Mouse (Mus musculus) CH12.LX (cell line): ENCODE results near the gene Grap. TPM values are rescaled to one million over a fixed set of nuclear protein-coding genes. Genes with fewer than 3 reads are reported as not detected.
A peak's percentile ranks its signal among the peaks of the same experiment; 100 is the strongest.
"Not testable (repeated sequence)": the region's sequence is repeated elsewhere in the genome, so short reads cannot be mapped to it uniquely, and the experiment has no call there.

Source experiments
- DNase-seq: peaks from one replicate; pipeline ENCODE4 v3.0.0-alpha.2; 2013; ENCODE audit errors: extremely low read depth
- H3K27ac ChIP-seq: 2 replicates; pipeline ENCODE4 v1.5.1; 2012; ENCODE audit warnings: low read depth, mild to moderate bottlenecking, control low read depth, moderate library complexity; ENCODE audit not compliant: insufficient read depth
- H3K27me3 ChIP-seq: replicated peaks from 2 replicates; pipeline ENCODE3; 2012; ENCODE audit warnings: inconsistent platforms
- H3K36me3 ChIP-seq, 2 experiments: replicated peaks in 1 of 2; 2 replicates each; pipeline versions ENCODE3 to v1.6.1; 2012; ENCODE audit warnings: inconsistent platforms in 1 of 2, low read length in 1 of 2, mild to moderate bottlenecking in 1 of 2, mixed read lengths in 1 of 2, moderate library complexity in 1 of 2; ENCODE audit not compliant: control insufficient read depth in 1 of 2, insufficient read depth in 1 of 2
- H3K4me1 ChIP-seq, 2 experiments: 2 replicates each; pipeline ENCODE4 v1.6.1; 2012; ENCODE audit warnings: inconsistent platforms in 1 of 2, moderate library complexity in 1 of 2; ENCODE audit not compliant: insufficient read depth in 2 of 2, control insufficient read depth in 1 of 2
- H3K4me2 ChIP-seq: 2 replicates; pipeline ENCODE4 v1.6.1; 2012; ENCODE audit warnings: low read depth, mild to moderate bottlenecking, control low read depth; ENCODE audit not compliant: poor library complexity, insufficient read depth, severe bottlenecking
- H3K4me3 ChIP-seq, 3 experiments: fragments of 150-350 bp in 1 of 3; sonication (generic) in 1 of 3; replicated peaks in 1 of 3; 2 replicates each; pipeline versions ENCODE3 to v1.5.1; 2011 to 2012; ENCODE audit warnings: low read depth in 2 of 3, low read length in 2 of 3, mild to moderate bottlenecking in 2 of 3, moderate library complexity in 2 of 3, control low read depth in 1 of 3, improper control_type of control experiment in 1 of 3, inconsistent platforms in 1 of 3, mixed read lengths in 1 of 3; ENCODE audit not compliant: poor library complexity in 1 of 3
- H3K79me2 ChIP-seq: replicated peaks from 2 replicates; pipeline ENCODE4 v1.6.1; 2012; ENCODE audit warnings: mild to moderate bottlenecking, moderate library complexity; ENCODE audit not compliant: control insufficient read depth, poor library complexity, insufficient read depth, severe bottlenecking; ENCODE audit errors: extremely low read depth
- H3K9ac ChIP-seq: 2 replicates; pipeline ENCODE4 v1.6.1; 2012; ENCODE audit warnings: low read depth, mild to moderate bottlenecking, control low read depth, moderate library complexity; ENCODE audit not compliant: insufficient read depth
- H3K9me3 ChIP-seq: replicated peaks from 2 replicates; pipeline ENCODE3; 2012; ENCODE audit warnings: low read length, inconsistent platforms, mixed read lengths
- BHLHE40 ChIP-seq: IDR thresholded peaks from 2 replicates; pipeline ENCODE4 v1.6.1; 2011; ENCODE audit warnings: mild to moderate bottlenecking, low read depth, low read length, improper control_type of control experiment
- CHD1 ChIP-seq: IDR thresholded peaks from 2 replicates; pipeline ENCODE4 v1.6.1; 2012; ENCODE audit warnings: low read depth, low read length, improper control_type of control experiment, inconsistent platforms
- CTCF ChIP-seq, 2 experiments: IDR thresholded peaks in 1 of 2; conservative IDR thresholded peaks in 1 of 2; 2 replicates each; pipeline ENCODE4 v1.5.1; 2011 to 2012; ENCODE audit warnings: low read depth in 2 of 2, low read length in 2 of 2, improper control_type of control experiment in 1 of 2, inconsistent platforms in 1 of 2, mild to moderate bottlenecking in 1 of 2, moderate library complexity in 1 of 2
- EP300 ChIP-seq: IDR thresholded peaks from 2 replicates; pipeline ENCODE4 v1.6.1; 2011; ENCODE audit warnings: low read length, improper control_type of control experiment
- ETS1 ChIP-seq: conservative IDR thresholded peaks from 2 replicates; pipeline ENCODE4 v1.6.1; 2012; ENCODE audit warnings: low read depth, mild to moderate bottlenecking, inconsistent platforms, low read length, improper control_type of control experiment, moderate library complexity
- GABPA ChIP-seq: IDR thresholded peaks from 2 replicates; pipeline ENCODE4 v1.6.1; 2012; ENCODE audit warnings: low read depth, low read length, improper control_type of control experiment, inconsistent platforms; ENCODE audit not compliant: insufficient replicate concordance
- IRF4 ChIP-seq: IDR thresholded peaks from 2 replicates; pipeline ENCODE4 v1.6.1; 2014; ENCODE audit warnings: low read depth, mild to moderate bottlenecking, inconsistent platforms, low read length, improper control_type of control experiment
- JUN ChIP-seq: IDR thresholded peaks from 2 replicates; pipeline ENCODE4 v1.6.1; 2011; ENCODE audit warnings: low read depth, mild to moderate bottlenecking, low read length, improper control_type of control experiment, moderate library complexity; ENCODE audit not compliant: insufficient read depth
- MAFK ChIP-seq: IDR thresholded peaks from 2 replicates; pipeline ENCODE4 v1.6.1; 2011; ENCODE audit warnings: low read length, improper control_type of control experiment; ENCODE audit not compliant: insufficient replicate concordance
- MAX ChIP-seq: IDR thresholded peaks from 2 replicates; pipeline ENCODE4 v1.6.1; 2011; ENCODE audit warnings: low read length, improper control_type of control experiment
- MAZ ChIP-seq: IDR thresholded peaks from 2 replicates; pipeline ENCODE4 v1.6.1; 2012; ENCODE audit warnings: low read depth, mild to moderate bottlenecking, inconsistent platforms, low read length, improper control_type of control experiment, moderate library complexity
- MXI1 ChIP-seq: IDR thresholded peaks from 2 replicates; pipeline ENCODE4 v1.6.1; 2011; ENCODE audit warnings: mild to moderate bottlenecking, low read depth, low read length, improper control_type of control experiment
- NELFE ChIP-seq: IDR thresholded peaks from 2 replicates; pipeline ENCODE4 v1.6.1; 2011; ENCODE audit warnings: low read depth, low read length, improper control_type of control experiment
- PAX5 ChIP-seq: IDR thresholded peaks from 2 replicates; pipeline ENCODE4 v1.6.1; 2012; ENCODE audit warnings: low read length, inconsistent platforms, mixed read lengths
- POLR2A ChIP-seq: IDR thresholded peaks from 2 replicates; pipeline ENCODE4 v1.6.1; 2011; ENCODE audit warnings: low read depth, mild to moderate bottlenecking, improper control_type of control experiment, low read length
- RAD21 ChIP-seq: IDR thresholded peaks from 2 replicates; pipeline ENCODE4 v1.6.1; 2011; ENCODE audit warnings: low read depth, mild to moderate bottlenecking, low read length, improper control_type of control experiment, moderate library complexity
- SMC3 ChIP-seq: IDR thresholded peaks from 2 replicates; pipeline ENCODE4 v1.6.1; 2011; ENCODE audit warnings: low read depth, low read length, improper control_type of control experiment
- TBP ChIP-seq: conservative IDR thresholded peaks from 2 replicates; pipeline ENCODE4 v1.6.1; 2011; ENCODE audit warnings: low read depth, low read length, improper control_type of control experiment
- TCF12 ChIP-seq: IDR thresholded peaks from 2 replicates; pipeline ENCODE4 v1.6.1; 2014; ENCODE audit warnings: low read depth, mild to moderate bottlenecking, inconsistent platforms, low read length, improper control_type of control experiment
- UBTF ChIP-seq: IDR thresholded peaks from 2 replicates; pipeline ENCODE4 v1.6.1; 2012; ENCODE audit warnings: low read depth, mild to moderate bottlenecking, inconsistent platforms, low read length, improper control_type of control experiment, moderate library complexity
- ZC3H11A ChIP-seq: IDR thresholded peaks from 2 replicates; pipeline ENCODE4 v1.6.1; 2012; ENCODE audit warnings: low read depth, mild to moderate bottlenecking, inconsistent platforms, low read length, improper control_type of control experiment
- ZKSCAN1 ChIP-seq: IDR thresholded peaks from 2 replicates; pipeline ENCODE4 v1.6.1; 2012; ENCODE audit warnings: low read depth, inconsistent platforms, low read length, improper control_type of control experiment, borderline replicate concordance
- ZNF384 ChIP-seq: IDR thresholded peaks from 2 replicates; pipeline ENCODE4 v1.6.1; 2012; ENCODE audit warnings: low read depth, low read length, improper control_type of control experiment, inconsistent platforms
- dilution Hi-C: fragments of 300-500 bp; cut with MboI; formaldehyde crosslinking; loops from 2 replicates; pipeline ENCODE4 v1.14.3; 2020; ENCODE audit warnings: low sequenced_read_pairs; ENCODE audit not compliant: extremely low pct_unique_long_range_greater_than_20kb, extremely low pct_ligation_motif_present
- in situ Hi-C: fragments of 300-500 bp; cut with MboI; formaldehyde crosslinking; loops from 3 replicates; pipeline ENCODE4 v1.14.3; 2019; ENCODE audit warnings: low sequenced_read_pairs, low pct_ligation_motif_present, low pct_unique_long_range_greater_than_20kb, mixed read lengths
- polyA plus RNA-seq: library from polyadenylated mRNA; unstranded; fragments of >175 nt; gene quantifications from 2 replicates; pipeline ENCODE4 v1.2.1, GENCODE M21; 2012; ENCODE audit warnings: low read depth; ENCODE audit not compliant: insufficient read length
- total RNA-seq, 2 experiments: library from RNA; depleted of rRNA; stranded (reverse); fragments of 300-350 nt in 1 of 2; fragments of >200 nt in 1 of 2; gene quantifications; 2 replicates each; pipeline ENCODE4 v1.2.3; 2012 to 2014

Gene Grap
- total and polyA plus RNA-seq, 3 experiments = 274 to 412 (median 280) TPM

GRCm38 (mm10) chr11:61636309-61636708, 16.8 kb upstream of the Grap start:
- H3K79me2 ChIP-seq, H3K27me3 ChIP-seq, H3K4me3 ChIP-seq, in situ Hi-C loops, H3K27ac ChIP-seq, H3K4me2 ChIP-seq, dilution Hi-C loops, DNase-seq, H3K9ac ChIP-seq, H3K36me3 ChIP-seq: not testable (repeated sequence)
- Histone ChIP-seq H3K4me1 (peaks cover 23 to 45% of the 10 kb centered on the region in 2 experiments), H3K9me3 (peaks cover 16% of the 10 kb centered on the region)

DNA sequence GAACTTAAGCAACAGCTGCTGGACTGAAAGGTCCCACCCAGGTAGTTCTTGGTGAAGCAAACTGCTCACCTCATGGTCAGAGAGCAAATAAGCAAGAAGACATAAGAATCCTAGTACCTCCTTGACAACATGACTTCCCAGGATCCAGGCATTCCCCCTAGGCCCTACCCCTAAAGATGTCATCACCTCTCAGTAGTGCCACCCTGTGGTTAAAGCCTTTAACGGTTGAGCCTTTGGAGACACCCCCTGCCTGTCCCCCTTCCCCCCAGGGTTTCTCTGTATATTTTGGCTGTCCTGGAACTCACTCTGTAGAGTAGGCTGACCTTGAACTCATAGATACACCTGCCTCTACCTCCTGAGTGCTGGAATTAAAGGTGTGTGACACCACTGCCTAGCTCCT, 15.7 kb upstream of the Grap start:
- no peak for TF ChIP-seq MAZ
- no peak for TF ChIP-seq PAX5
- TF ChIP-seq MXI1 = no peak
- no peak for TF ChIP-seq MAX
- no peak for TF ChIP-seq NELFE
- TF ChIP-seq MAFK = no peak
- TF ChIP-seq ZNF384 = no peak
- TF ChIP-seq ZC3H11A = no peak
- peak; percentile 5; the same call in 1 of the 2 replicates for TF ChIP-seq RAD21
- peak in 1 of 2 experiments; percentile 50; a peak in 2 of 4 replicates for TF ChIP-seq CTCF (conservative IDR thresholded peaks at IDR 0.05 in 1 of 2, IDR thresholded peaks at IDR 0.05 in 1 of 2; ENCODE audit: low read depth in 2 of 2, low read length in 2 of 2)
- TF ChIP-seq CHD1 = no peak
- TF ChIP-seq UBTF = no peak
- TF ChIP-seq SMC3 = peak; percentile 40; the same call in 1 of the 2 replicates
- dilution Hi-C loops (no loop called here), in situ Hi-C loops (no loop called here)
- Histone ChIP-seq H3K36me3 (no peaks in the 10 kb centered on the region), H3K9ac (no peak overlapping the region), H3K79me2 (no peaks in the 10 kb centered on the region), H3K4me3 (no peak overlapping the region), H3K4me1 (peaks cover 29 to 56% of the 10 kb centered on the region in 2 experiments), H3K27me3 (no peaks in the 10 kb centered on the region), H3K4me2 (no peak overlapping the region), H3K27ac (no peak overlapping the region), H3K9me3 (peaks cover 9% of the 10 kb centered on the region)
- no peak for DNase-seq

GRCm38 (mm10) chr11:61637856-61638255, 15.2 kb upstream of the Grap start:
- Histone ChIP-seq H3K4me3 (no peak overlapping the region), H3K4me2 (no peak overlapping the region), H3K4me1 (peaks cover 33 to 60% of the 10 kb centered on the region in 2 experiments), H3K79me2 (no peaks in the 10 kb centered on the region), H3K36me3 (no peaks in the 10 kb centered on the region), H3K9me3 (peaks cover 8% of the 10 kb centered on the region), H3K27me3 (no peaks in the 10 kb centered on the region), H3K27ac (no peak overlapping the region), H3K9ac (no peak overlapping the region)
- in situ Hi-C loops = no loop called here
- dilution Hi-C loops = no loop called here
- TF ChIP-seq MAZ (no peak), JUN (no peak), ETS1 (no peak), RAD21 (no peak), POLR2A (no peak), CHD1 (no peak), GABPA (no peak), IRF4 (no peak), TCF12 (no peak), ZKSCAN1 (no peak), ZNF384 (no peak), EP300 (no peak), BHLHE40 (no peak), PAX5 (no peak), TBP (no peak)
- DNase-seq = no peak
